Mouse (Mus musculus): Measurements from ENCODE around the gene C130026I21Rik. TPM values are rescaled to one million over a fixed set of nuclear protein-coding genes. Genes with fewer than 3 reads are reported as not detected.
"Not testable (repeated sequence)": the region's sequence is repeated elsewhere in the genome, so short reads cannot be mapped to it uniquely, and the experiment has no call there.

C130026I21Rik gene
- 1 to 10 TPM; 1.5 to 4.7 (median 2.2) TPM for total RNA-seq (2022)

GRCm38 (mm10) chr1:85270466-85270865 is at the start of gene C130026I21Rik:
Gene C130026I21Rik (minus strand): TSS chr1:85270566.
- DNase-seq: not testable (repeated sequence)

GRCm38 (mm10) chr1:85287063-85287462 is 16.7 kb upstream of the C130026I21Rik start:
- peak; percentile 11 for DNase-seq

DNA sequence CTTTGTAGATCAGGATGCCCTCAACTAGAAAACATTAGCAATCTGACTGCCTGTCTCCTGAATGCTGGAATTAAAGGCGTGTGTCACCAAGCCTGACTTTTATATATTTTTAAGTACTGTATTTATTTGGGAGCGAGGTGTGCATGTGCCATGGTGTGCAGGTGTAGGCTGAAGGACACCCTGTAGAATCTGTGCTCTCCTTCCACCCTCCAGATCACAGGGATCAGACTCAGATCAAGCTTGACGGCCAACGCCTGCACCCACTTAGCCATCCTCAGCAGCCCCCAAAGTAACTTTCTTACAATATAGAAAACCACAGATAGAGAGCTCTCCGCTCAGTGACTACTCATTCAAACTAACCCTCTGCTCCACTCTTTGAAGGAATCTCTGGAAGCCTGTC is 6.1 kb upstream of the C130026I21Rik start:
- DNase-seq: not testable (repeated sequence)

DNA sequence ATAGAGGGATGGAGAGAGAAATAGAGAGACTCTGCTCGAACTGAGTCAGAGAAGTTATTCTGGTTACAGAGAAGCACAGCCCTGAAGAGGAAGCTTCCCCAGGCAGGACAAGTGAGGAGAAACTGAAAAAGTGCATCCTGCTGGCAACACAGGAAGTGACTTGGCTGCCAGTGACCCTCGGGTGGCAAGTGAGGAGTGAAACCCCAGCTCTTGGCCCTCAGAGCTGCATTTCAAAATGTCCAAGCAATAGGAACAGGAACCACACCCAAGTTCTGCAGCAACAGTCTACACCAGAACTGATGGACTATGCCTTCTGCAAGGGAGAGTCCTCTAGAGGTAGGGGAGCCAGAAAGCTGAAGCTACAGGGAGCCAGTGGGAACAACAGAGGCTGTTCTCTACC is 11.7 kb downstream of the C130026I21Rik start:
- peak; percentile 19 for DNase-seq

GRCm38 (mm10) chr1:85255217-85255616 is 15.1 kb downstream of the C130026I21Rik start:
- not testable (repeated sequence) for DNase-seq

GRCm38 (mm10) chr1:85251211-85251610 is 19.2 kb downstream of the C130026I21Rik start:
- not testable (repeated sequence) for DNase-seq

- peak; percentile 12 for DNase-seq
Observed at GRCm38 (mm10) chr1:85248985-85249384, 21.4 kb downstream of the C130026I21Rik start.

DNA sequence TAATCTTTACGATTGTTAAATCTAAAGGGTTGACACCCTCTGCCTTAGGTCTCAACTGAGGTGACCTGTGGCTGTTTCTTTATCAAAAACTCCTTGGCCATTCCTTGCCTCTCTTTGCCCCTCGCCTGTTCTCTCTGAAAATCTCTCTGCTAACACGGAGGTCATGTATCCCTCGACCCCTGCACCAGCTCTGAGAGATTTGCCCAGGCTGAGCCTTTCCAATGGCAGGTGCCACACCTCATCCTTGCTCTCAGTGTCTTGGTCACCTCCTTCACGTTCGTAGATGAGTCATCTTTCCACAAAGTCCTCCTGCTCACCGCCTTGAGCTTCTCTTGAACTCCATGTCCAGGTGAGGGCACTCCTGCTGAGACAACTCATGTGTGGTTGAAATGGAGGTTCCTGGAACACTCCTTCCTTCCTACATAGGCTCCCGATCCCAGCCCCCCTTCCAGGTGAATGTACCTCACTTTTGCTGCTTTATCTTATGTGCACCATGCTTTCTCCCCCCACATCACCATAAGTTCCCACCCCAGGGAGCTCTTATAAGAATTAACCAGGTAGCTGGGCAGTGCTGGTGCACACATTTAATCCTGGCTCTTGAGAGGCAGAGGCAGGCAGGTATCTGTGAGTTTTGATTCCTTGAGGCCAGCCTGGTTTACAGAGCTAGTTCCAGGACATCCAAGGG is 23.4 kb downstream of the C130026I21Rik start:
- not testable (repeated sequence) for DNase-seq

DNA sequence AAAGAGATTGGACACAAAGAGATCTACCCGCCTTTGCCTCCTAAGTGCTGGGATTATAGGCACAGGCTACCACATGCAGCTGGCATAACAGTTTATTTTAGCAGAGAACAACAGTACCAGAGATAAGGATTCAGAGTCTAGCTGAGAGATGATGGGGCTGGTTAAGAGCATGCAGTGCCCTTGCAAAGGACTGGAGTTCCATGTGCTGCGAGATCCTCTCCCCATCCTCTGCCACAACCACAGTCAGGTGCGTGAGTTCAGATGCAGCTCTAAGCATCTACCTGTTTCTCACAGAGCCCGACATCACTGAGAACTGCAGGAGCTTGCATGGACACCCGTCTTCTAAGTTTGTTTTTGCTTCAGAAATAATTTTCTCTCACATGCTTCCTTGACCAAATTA is 24.1 kb downstream of the C130026I21Rik start:
- not testable (repeated sequence) for DNase-seq

DNA sequence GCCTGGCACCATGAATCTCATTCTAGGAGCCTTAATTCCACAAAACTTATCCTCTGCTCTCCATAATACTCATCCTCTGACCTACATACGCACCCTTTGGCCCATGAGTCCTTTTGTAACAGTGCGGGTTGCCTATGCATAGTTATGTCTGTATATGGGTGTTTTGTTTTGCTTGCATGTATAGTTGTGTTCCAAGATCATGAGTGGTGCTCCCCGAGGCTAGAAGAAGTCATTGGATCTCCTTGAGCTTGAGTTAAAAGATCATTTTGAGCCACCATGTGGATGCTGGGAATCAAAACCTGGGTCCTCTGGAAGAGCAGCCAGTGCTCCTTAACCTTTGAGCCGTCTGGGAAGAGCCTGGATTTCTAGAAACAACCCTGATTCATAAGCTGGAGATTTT is 25.4 kb downstream of the C130026I21Rik start:
- not testable (repeated sequence) for DNase-seq

DNA sequence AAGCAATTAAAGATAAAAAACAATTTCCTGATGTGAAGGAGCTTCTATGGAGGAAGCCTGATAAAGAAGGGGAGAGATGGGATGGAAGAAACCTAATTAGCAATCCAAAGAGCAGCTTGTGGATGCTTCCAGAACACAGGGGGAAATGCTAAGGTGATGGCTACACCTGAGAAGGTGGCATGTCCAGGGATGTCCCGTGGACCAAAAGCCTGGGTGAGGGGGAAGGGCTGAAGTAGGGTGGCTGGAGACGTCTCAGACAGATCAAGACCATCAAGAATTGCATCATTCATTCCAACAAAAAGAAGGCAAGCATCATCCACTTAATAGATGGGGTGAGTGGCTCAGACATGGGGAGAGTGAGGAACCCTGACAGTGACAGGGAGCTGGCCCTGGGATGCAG is 27.3 kb downstream of the C130026I21Rik start:
- not testable (repeated sequence) for DNase-seq

DNA sequence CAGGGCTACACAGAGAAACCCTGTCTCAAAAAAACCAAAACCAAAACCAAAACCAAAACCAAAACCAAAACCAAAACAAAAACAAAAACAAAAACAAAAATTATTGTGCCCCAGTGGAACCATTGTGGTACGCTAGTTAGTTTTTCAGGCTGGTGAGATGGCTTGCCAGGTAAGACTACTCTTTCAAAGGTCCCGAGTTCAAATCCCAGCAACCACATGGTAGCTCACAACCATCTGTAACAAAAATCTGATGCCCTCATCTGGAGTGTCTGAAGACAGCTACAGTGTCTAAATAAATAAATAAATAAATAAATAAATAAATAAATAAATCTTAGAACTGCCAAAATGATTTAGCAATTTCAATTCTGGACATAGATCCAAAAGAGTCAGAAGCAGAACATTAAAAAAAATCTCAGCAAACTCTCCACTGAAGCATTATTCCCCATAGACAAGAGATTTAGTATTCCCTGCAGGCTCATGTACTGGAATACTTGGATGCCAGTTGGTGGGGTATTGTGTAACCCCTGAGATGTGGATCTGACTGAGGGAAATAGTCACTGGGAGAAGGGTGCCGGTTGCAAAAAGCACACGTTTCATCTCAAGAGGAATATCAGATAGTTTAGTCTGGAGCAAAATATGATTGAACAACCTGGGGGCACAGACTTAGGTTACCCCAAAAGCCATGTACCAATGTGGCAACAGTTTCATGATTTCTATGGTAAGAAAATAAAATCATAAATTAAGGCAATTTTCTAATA is 31.2 kb downstream of the C130026I21Rik start:
- not testable (repeated sequence) for DNase-seq

DNA sequence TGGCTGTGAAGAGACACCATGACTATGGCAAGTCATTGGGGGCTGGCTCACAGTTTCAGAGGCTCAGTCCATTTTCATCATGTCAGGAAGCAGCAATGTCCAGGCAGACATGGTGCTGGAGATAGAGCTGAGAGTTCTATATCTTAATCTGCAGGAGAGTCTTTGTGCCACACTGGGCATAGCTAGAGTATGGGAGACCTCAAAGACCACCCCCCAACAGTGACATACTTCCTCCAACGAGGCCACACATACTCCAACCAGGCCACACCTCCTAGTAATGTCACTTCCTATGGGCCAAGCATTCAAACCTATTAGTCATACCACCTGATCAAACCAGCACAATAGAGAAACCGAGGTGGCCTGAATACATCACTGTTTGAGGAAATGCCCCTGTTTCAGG is 63.8 kb downstream of the C130026I21Rik start:
- DNase-seq: not testable (repeated sequence)

DNA sequence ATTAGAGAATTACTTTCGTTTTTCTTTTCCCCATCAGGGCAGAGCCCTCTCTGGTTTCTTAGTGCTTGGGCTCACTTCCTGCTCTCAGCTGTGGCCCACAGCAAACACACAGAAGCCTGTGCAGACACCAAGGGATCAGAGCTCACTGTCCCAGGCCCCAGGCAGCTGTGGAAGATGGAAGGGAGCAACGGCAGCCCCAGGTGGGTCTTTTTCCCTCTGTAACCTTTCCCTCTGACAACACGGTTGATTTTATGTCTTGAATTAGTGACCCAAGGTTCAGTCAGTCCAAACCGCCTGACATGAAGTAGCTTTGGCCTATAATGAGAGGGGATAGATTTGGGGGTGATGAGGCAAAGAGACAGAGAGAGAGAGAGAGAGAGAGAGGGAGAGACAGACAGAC is 70.8 kb downstream of the C130026I21Rik start:
- DNase-seq: not testable (repeated sequence)

GRCm38 (mm10) chr1:85198647-85199350 is 71.6 kb downstream of the C130026I21Rik start:
- not testable (repeated sequence) for DNase-seq

GRCm38 (mm10) chr1:85196732-85197131 is 73.6 kb downstream of the C130026I21Rik start:
- not testable (repeated sequence) for DNase-seq

DNA sequence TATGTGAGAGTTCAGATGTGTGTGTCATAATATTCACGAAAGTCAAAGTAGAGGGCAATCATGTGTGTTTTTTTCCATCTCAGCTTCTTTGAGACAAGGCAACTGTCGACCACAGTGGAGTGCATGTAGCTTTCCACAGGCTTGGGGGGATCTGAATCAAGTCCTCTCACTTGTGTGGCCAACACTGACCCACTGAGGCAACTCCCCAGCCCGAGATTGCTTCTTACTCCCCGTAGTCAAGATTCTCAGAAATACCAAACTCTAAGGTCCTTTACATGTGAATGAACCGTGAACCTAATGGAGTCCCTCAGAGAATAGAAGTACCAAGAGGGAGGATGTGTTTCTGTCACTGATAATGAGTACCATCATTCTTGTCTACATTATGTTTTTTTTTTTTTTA is 76.6 kb downstream of the C130026I21Rik start:
- DNase-seq: not testable (repeated sequence)

DNA sequence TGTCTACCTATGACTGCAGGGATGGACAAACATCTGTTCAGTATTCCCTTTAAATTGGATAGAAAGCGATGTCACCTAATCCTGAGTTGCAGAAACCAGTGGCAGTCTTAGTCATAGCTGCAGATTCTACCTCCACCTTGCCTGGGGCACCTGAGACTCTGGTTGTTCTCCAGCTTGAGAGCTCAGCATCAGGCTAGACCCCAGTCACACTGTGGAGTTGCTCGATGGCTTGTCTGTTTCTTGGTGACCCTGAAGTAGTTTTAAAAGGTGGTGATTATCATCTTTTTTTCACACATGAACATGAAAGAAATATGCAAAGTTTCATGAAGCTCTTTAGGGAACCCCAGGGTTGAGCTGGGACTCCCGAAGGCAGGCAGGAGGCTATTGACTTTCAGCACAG is 88.4 kb downstream of the C130026I21Rik start:
- not testable (repeated sequence) for DNase-seq

GRCm38 (mm10) chr1:85178971-85179370 is 91.4 kb downstream of the C130026I21Rik start:
- DNase-seq: not testable (repeated sequence)

- DNase-seq: not testable (repeated sequence)
Observed at GRCm38 (mm10) chr1:85162841-85163240, 107.5 kb downstream of the C130026I21Rik start.

GRCm38 (mm10) chr1:85155151-85155550 is 115.2 kb downstream of the C130026I21Rik start:
- DNase-seq: not testable (repeated sequence)

- DNase-seq: not testable (repeated sequence)
Observed at GRCm38 (mm10) chr1:85133671-85134070, 136.7 kb downstream of the C130026I21Rik start.

- not testable (repeated sequence) for DNase-seq
Observed at GRCm38 (mm10) chr1:85121841-85122240, 148.5 kb downstream of the C130026I21Rik start.

All from adrenal gland, adult 8-10 months (tissue).